In the genomic region with DNA sequence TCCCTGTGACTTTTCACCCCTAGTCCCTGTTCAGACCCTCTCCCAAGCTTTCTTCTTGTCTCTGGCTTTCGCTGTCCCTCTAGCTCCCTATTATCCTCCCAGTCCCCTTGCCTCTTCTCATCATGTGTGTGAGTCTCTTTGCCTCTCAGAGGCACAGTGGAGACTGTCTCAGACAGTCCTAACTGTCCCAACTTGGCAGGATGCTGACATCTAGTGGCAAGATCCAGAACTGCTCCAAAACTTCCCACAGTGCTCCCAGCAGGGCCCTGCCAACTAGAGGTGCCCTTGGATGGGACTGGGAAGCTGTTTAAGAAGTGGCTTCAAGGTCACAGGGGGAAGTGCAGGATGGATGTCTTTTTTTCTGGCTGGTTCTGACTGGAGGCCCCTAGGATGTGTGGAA, we compare ENCODE assay signal across 8 mouse cellular contexts. TPM values are rescaled to one million over a fixed set of nuclear protein-coding genes. Genes with fewer than 3 reads are reported as not detected.
DNase-seq lines count a peak whose midpoint lies in the region; ATAC-seq lines count a peak whose summit lies in the region.

No protein-coding gene starts in this region.

- H3K36me3 ChIP-seq in hindbrain, embryonic 15.5 days = no peaks in the 10 kb centered on the region

- no peak overlapping the region for H3K4me3 ChIP-seq in hindbrain, embryonic 15.5 days

- H3K4me2 ChIP-seq in hindbrain, embryonic 15.5 days = no peak overlapping the region

- ATAC-seq in hindbrain, embryonic 15.5 days (ENCODE audit: low FRiP score, low read depth) = peak; percentile 97

- no peaks in the 10 kb centered on the region for H3K9me3 ChIP-seq in hindbrain, embryonic 15.5 days

- no peak overlapping the region for H3K9ac ChIP-seq in hindbrain, embryonic 15.5 days

- H3K27me3 ChIP-seq in hindbrain, embryonic 15.5 days = no peaks in the 10 kb centered on the region

- no peak overlapping the region for H3K27ac ChIP-seq in hindbrain, embryonic 15.5 days (replicated peaks)

- peak; percentile 93 for DNase-seq in R1 (ENCODE audit: low read depth, low spot score)
- peak; percentile 71 to 83 for DNase-seq in cerebellum, postnatal 25 days
- DNase-seq in frontal cortex, postnatal 36 days (ENCODE audit: low spot score in 2 of 2) = peak; percentile 89 to 95
- DNase-seq in layer of hippocampus, postnatal 25 days (ENCODE audit: extremely low spot score in 1 of 2, low spot score in 1 of 2) = peak; percentile 84 to 97
- DNase-seq in lung, postnatal 25 days (ENCODE audit: low spot score) = peak; percentile 83
- peak; percentile 87 for DNase-seq in retina, postnatal 1 day
- peak; percentile 38 to 55 for DNase-seq in thymus, postnatal 36 days

- H3K4me1 ChIP-seq in hindbrain, embryonic 15.5 days (replicated peaks) = no peaks in the 10 kb centered on the region

- WGBS in hindbrain, embryonic 15.5 days = 14% methylated on average over 1 of the region's 1 CpGs

RNA-seq across cellular contexts. Expression of a gene that starts 13.9 kb away (rescaled TPM):
- polyA plus RNA-seq in hindbrain, embryonic 15.5 days (2015; fragmentation: Nextera tagmentation; extraction: Ambion mirVana) = 1.7 and 2.6 TPM in 2 replicates
- total RNA-seq in layer of hippocampus, postnatal 25 days (2021) = not detected

RNA-seq across cellular contexts. Expression of a gene that starts 38.7 kb away (rescaled TPM):
- not detected in 2 replicates for polyA plus RNA-seq in hindbrain, embryonic 15.5 days (2015; fragmentation: Nextera tagmentation; extraction: Ambion mirVana)
- not detected for total RNA-seq in layer of hippocampus, postnatal 25 days (2021)

RNA-seq across cellular contexts. Expression of a gene that starts 53.1 kb away (rescaled TPM):
- not detected in 2 replicates for polyA plus RNA-seq in hindbrain, embryonic 15.5 days (2015; fragmentation: Nextera tagmentation; extraction: Ambion mirVana)
- not detected for total RNA-seq in layer of hippocampus, postnatal 25 days (2021)

RNA-seq across cellular contexts. Expression of a gene that starts 55.6 kb away (rescaled TPM):
- not detected in 2 replicates for polyA plus RNA-seq in hindbrain, embryonic 15.5 days (2015; fragmentation: Nextera tagmentation; extraction: Ambion mirVana)
- not detected for total RNA-seq in layer of hippocampus, postnatal 25 days (2021)
